Mouse (Mus musculus) frontal cortex, postnatal 25 days (tissue): Measurements from ENCODE around the gene Jakmip3.

ENCODE experiments used
- DNase-seq, 2 experiments: peaks; one replicate each; pipeline ENCODE4 v3.0.0; 2022; ENCODE audit warnings: low spot score in 2 of 2

The Jakmip3 gene

DNA sequence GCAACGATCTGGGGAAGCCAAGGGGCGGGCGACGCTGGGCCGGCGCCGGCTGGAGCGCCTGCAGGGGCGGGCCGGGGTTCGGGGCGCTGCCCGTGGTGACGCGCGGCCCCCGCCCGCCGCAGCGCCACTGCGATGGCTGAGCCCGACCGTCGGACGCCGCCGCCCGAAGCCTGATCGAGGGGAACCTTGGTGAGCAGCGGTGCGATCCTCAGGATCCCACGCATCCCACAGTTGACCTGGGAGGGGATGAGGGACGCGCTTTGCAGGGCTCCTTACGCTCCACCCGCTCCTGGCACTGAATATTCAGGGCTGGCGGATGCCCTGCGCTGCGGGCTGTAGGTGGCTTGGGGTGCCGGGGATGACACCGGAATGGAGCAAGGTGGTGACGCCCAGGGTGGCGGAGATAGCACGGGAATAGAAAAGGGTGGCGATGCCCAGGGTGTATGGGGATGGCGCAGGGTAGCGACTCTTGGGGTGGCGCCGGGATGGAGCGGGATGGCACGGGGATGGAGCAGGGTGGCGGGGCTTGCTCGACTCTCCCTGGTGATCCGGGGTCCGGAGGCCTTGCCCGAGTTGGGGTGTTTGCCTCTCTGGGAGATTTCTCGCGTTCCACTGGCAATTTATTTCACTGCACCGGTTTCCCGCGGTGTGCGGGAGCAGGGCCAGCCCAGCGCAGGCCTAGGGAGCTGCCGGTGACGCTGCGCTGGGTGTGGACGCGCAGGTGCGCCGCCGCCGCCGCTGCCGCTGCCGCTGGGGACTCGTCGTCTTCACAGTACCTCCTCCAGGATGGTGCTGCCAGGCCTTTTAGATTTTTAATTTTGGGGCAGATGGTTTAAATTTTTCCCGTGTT is at the start of gene Jakmip3:
Jakmip3 (plus strand) TSS at position 119 of the 850 bp plus-strand sequence.
- DNase-seq = peak; percentile 45 to 54

DNA sequence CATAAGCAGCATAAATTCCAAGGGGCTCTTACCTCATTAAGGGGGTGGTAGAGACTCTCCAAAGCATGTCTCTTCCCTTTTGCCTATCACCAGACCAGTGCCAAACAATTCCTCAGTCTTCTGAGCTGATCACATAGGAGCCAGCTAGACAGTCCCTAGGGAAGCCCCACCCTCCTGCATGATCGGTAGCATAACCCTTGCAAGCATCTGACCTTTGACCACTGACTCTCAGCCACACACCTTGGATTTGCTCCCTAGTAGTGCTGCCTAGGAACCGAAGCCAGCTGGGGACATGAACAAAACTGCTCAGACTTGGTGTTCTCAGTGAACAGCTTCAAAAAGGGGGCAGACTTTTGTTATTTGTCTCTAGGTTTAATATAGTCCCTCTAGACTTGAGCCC is 42.4 kb upstream of the Jakmip3 start:
- no peak for DNase-seq

DNA sequence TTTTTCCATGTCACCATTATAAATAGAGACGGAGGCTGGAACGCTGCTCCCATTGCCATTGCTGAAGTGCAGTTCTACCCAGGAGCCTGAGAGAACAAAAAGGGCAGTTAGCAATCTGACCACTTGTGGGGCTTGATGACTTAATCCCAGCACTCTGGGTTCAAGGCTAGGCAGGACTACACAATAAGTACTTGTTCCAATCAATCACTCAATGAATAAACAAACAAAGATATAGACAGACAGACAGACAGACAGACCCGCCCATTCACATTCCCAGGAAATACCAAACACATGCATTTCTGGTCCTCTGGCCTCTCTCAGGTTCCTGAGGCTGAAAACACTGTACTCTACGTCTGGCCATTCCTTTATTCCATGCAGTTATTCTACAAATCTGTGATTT is 41.8 kb upstream of the Jakmip3 start:
- no peak for DNase-seq

DNA sequence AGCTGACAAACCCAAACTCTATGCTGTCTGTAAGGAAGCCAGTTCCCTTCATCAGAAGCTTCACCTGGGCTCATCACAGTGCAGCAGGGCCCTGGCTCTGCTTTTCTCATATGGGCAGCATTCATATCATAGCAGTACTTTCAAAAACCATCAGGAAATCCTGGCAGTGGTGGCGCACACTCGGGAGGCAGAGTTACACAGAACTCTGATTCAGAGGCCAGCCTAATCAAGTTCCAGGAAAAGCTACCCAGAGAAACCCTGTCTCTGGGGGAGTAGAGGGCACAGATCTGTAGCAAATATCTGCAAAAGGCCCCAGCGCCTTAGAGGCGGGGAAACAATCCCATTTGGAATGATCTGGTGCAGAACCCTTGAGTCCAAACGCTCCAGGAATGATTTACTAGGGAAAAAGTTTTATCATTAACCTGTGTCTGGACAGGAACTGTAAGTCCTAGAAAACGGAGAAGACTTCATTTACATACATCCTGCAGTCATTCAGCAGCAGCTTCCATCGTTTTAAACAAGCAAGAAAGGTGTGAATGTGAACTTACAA is 36.6 kb upstream of the Jakmip3 start:
- DNase-seq = no peak

DNA sequence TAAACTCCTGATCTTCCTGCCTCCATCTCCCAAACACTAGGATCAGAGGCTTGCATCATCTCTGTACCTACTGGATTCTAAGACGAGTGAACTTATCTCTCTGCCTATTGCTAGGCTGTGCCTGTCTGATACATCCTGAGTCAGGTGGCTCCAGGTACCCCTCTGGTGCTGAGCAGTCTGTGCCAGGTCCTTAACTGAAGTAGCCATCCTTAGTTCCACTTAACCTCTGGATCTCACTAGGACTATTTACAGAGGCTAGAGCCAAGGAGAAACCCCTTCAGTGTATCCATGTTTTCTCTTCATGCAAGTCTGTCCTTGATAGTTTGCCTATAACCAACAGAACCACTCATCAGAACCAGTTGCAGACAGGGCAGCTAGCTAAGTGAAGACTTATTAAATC is 34.1 kb upstream of the Jakmip3 start:
- DNase-seq = no peak

DNA sequence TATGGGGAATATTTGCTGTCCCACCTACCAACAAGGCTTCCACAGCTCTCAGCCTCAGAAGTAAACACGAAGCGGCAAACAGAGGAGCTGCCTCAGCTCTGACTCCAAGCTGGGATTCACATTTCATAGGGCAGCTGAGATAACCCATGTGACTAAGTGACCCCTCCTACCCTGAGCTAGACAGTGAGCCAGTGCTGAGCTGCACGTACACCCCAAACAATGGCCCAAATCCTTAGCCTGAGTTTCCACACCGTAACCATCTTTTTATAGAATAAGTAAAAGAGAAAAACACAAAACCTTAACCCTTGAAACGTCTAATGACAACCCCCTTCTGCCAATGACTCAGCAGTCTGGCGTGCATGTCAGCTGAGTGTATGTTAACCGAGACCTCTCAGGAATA is 33.5 kb upstream of the Jakmip3 start:
- no peak for DNase-seq

DNA sequence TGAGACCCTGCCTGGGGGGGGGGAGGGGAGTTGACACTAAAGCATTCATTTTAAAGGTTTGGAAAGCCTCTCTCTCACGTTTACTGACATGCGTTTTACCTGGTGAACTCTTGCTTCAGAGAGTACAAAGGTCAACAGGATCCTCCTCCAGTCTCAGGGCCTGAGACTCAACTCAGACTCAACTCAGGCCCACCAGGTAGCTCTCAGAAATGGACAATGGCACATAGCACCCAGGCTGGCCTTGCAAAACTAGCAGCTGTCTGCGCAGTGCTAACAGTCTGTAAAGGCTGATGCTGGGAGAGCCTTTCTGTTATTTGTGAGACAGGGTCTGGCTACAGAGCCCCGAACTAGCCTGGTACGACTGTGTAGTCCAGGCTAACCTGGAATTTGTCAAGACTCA is 32.6 kb upstream of the Jakmip3 start:
- no peak for DNase-seq

DNA sequence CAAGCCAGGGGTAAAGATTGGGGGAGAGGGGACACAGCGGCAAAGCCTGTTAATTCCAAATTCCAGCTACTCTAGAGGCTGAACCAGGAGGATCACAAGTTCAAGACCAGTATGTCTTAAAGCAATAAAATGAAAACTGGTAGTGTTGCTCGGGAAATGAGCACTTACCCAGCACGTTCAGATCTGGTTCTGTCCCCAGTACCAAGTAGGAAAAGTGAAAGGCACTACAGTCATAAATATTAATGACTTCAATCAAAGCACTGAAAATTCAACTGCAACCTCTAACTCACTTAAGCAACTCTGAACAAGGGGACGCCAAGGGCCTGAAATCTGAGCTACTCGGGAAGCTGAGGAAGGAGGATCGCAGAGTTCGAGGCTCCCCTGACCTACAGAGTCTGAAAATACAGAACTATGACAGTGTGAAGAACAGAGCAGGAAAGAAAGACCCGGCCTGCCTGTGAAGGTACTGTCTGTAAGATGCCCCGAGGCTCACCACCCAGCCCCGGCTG is 31.7 kb upstream of the Jakmip3 start:
- DNase-seq = no peak

DNA sequence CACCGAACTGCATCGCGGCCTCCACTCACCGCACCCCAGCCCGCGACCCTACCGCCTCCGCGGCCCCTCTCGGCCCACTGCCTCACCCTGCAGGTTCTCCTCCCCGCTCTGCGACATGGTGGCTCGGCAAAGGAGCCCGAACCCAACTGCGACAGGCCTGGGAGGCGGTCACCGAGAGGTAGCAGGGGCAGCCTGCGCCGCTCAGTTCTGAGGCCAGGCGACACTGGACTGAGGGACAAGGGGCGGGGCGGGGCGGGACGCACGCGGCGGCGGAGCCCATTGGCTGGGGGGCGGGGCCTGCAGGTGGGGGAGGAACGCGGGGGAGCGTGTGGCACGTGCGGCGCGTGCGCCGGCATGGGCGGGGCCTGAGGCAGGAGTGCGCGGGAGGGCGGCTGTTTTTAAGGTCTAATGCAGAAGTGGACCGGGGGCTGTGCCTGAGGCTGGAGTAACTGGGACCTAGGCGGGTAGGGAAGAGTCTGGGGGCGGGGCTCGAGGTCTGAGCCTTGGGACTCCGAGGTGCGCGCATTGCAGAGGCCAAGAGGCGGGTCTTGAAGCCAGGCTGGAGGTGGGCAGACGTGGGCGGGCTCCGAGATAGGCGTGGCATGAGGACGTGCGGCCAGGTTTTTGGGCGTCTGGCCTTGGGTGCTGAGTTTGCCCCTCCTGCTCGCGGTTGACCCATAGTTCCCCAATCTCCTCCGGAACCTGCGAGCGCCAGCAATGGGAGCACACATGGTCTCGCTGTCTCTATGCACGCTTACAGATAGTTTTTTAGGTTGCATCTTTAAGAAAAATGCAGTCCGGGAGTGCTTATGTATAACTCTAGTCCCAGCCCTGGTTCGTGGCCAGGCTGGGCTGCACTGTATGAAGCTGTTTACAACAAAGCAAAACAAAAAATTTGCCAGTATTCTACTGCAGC is 31.0 kb upstream of the Jakmip3 start, which contains the start of gene Bnip3:
Bnip3 (minus strand) TSS at position 243 of the 916 bp plus-strand sequence.
- DNase-seq = peak; percentile 61 to 68

DNA sequence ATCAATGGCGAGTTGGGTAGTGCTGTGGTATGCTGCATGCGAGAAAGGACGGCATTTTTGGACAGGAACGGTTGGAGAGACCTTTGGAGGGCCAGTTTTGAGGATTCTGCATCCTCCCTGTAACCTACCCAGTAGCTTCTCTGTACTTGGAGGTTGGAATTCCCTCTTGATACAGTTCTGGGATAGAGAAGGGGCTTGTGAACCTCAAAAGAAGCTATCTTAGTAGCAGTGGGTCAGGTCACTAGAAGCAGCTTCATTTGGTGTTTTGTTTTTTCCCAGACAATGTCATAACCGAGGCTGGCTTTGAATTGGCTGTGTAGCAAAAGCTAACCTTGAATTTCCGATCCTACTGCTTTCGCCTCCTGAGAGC is 30.4 kb upstream of the Jakmip3 start:
- no peak for DNase-seq

DNA sequence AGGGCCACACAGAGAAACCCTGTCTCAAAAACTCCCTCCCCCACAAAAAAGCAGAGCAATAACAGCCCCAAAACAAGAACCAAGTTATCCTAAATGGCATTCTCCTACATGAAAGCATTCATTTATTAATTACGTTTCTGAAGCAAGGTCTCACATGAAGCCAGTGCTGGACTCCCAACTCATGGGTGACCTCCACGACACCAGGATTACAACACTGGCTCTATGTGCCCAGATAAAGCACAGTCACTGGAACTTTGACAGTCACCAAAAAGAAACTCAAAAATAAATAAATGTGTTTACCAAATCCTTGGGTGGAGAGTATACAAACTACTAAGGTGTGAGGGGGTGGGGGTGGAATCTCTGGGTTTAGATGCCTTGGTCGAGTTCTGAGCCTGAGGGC is 26.9 kb upstream of the Jakmip3 start:
- no peak for DNase-seq

DNA sequence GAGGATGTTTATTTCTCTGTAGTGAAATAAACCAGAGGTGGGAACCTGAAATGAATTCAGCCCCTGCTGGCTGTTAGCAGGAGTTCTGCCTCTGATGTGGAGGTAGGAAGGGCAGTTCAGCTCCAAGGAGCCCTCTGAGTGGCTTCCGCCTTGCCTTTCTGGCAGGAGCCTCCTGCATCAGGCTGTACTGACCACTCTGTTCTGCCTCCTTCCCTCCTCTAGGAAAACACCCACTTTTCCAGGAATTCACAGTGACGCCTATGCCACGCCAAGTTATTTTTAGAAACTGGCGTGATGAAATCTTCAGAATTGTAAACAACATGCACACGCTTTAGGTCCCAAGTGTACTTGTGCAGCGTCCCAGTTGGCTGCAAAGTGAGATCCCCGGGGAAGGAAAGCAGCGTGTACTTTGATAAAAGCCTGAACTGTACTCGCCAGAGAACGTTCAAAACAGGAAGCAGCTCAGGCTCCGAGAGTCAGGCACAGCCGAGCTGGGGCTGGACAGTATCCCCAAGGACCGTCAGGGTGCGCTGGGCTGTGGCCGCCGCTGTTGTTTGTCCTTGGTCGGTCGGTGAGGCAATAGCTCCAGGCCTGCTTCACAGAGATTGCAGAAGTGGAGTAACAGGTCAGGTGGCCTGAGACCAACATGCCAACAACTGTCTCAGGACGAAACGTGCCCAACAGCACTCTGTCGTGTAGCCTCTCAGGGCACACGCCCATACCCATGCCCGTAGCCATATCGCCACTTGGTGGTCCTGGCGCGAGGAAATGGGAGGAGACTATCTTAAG is 21.2 kb upstream of the Jakmip3 start:
- DNase-seq = peak in 1 of 2 experiments; percentile 14

DNA sequence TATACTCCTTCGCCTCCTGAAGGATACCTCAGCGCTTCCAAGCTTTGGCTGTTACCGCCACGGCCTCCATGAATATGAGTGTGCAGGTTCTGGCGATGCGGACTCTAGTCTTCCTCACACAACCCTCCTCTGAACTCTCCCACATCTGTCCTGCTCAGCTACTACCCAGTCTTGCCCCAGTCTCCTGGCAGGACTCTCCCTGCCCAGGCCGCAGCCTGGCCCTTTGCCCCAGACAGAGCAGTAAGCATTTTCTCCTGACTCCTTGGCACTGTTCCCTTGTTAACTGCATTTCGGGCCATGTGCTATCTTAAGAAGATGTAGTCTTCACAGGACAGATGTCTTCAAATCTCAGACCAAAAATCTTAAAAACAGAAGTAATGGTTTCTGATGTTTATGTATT is 18.9 kb upstream of the Jakmip3 start:
- no peak for DNase-seq

DNA sequence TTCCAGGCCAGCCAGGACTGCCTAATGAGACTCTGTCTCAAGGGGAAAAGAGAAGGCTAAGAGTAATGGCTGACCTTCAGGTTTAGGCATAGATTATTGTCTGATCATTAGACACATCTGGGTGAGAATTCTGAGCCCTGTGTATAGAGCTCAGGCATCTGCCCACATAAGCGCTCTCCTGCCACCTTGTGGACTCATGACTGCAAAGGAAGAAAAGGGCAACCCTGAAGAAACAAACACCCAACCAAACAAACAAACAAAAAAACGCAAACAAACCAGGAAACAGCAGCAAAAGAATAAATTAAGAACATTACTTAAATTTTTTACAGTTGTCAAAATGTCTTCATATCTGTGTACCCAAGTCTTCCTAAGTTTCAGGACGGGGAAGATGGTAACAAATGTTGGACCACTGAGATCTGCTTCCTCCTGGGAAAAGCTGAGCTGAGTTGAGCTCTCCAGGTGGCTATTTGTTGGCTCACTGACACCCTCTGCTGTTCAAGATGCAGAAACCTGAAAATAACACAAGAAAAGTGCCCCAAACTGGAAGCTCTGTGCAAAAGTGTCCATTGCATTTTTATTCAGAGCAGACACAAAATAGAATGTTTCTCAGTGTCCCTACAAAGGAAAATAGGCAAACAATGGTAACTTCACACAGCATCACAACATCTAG is 16.6 kb upstream of the Jakmip3 start:
- DNase-seq = no peak

DNA sequence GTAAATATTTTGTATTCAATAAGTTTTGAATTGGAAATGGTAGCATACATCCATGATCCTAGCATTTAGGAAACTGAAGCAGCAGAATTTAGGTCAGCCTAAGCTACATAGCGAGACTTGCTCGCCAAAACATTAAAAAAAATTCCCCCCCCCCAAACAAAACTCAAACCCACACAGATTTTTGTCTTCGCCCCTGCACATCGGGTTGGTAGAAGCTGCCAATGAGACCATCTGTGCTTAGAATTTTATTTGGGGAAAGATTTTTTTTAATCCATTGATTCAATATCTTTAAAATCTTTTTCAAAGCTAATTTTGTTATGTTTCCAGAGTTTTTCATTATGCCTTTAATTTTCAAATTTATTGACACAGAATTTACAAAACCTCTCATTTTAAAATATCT is 12.1 kb upstream of the Jakmip3 start:
- no peak for DNase-seq

DNA sequence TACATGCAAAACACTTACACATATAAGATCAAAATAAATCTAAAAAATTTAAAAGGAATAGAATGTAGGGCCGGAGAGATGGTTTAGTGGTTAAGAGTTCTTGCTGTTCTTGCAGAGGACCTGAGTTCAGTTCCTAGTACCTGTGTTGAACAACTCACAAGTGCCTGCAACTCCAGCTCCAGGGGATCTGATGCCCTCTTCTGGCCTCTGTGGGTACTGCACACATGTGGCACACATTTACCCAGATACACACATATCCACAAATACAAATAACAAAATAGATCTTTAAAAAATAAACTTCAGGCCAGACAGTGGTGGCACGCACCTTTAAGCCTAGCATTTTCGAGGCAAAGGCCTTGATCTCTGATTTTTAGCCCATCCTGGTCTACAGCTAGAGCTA is 6.0 kb upstream of the Jakmip3 start:
- DNase-seq = no peak

DNA sequence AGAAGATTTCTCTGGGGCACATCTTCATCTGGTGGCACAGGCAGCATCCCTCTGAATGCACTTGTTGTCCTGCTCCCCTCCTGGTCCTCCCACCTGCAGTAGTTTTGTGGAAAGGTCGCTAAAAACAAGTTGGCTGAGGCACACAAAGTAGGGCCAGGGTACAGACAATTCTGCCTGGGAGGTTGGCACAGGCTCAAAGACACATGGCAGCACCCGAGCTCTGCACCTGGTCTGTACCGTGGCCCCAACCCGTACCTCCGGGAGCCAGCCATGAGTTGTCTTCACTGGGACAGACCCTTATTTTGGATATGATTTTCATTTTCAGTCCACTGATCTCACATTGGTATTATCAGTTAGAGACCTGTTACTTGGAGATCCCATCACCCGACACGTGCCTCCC is 1.5 kb upstream of the Jakmip3 start:
- no peak for DNase-seq

DNA sequence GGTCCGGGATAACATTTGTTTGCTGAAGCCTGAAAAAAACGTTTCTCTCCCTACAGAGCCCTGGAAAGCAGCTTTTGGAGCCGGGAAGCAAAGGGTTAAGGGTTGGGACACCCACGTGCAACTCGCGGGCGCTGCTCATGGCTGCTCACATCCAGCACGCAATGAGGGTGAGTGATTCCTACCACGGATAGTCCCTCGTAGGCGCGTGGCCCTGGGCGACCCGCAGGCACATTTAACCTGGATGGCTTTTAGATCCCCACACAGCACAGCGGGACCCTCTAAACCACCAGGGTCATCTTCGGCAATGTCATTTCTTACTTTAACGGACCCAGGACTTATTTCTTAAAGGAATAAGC is 296 bp upstream of the Jakmip3 start:
- DNase-seq = peak; percentile 51 to 56

DNA sequence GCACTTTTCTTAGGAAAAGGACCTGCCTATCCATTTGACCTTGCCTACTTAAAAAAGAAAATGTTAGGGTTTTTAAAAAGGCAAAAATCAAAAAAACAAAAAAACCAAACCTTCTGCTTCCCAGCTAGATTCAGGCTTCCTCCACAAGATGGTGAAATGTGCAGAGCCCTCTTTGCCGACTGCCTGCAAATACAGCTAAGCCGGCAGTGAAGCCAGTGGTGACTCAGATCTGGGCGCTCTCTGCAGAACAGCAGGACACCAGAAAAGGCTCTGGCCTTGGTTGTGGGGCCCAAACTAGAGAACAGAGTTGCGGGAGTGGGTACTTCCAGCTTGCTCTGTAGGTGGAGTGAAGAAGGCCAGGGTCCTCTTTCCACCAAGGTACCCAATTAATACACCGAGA is 1.0 kb downstream of the Jakmip3 start:
- no peak for DNase-seq

DNA sequence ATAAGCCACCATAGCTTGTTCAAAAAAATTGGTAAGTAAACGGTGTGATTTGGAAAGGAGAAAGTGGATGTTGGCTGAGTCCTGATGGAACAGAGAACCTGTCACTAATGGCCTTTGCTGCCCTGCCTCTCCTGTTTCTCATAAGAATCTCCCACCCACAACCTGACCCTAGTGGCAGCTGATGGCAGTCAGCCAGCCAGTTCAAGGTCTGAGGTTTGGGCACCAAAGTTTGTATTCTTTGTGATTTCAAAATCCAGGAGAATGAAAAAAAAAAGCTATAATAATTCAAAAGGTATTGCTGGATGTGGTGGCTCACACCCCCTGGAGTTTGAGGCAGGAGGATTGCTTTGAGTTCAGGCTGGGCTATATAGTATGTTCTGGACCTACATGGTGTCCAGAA is 1.8 kb downstream of the Jakmip3 start:
- DNase-seq = no peak

DNA sequence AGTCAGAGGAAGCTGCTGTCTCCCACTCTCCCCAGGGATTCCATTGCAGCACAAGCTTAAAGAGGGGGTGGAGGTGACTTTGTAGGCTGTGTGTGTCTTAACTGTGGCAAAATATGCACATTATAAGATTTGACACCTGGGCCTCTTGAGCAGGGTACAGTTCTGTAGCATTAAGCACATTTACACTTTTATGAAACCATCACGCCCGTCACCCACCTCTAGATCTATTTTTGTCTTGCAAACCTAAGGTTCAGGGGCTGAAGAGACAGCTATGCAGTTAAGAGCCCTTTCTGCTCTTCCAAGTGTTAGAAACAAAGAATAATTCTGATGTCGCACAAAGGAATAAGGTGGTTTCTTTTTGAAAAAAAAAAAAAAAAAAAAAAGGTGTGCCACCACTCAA is 5.1 kb downstream of the Jakmip3 start:
- no peak for DNase-seq
